Mouse (Mus musculus) cerebellum, adult 2 months (tissue): ENCODE results near the gene Crb2. TPM values are rescaled to one million over a fixed set of nuclear protein-coding genes. Genes with fewer than 3 reads are reported as not detected.

Source experiments
- DNase-seq, 2 experiments: peaks; one replicate each; pipeline ENCODE4 v3.0.0; 2021
- H3K27ac ChIP-seq: fragments of 200-500 bp; 2 replicates; pipeline ENCODE4 v1.5.1; 2012; ENCODE audit warnings: low read length, control low read depth, inconsistent platforms; ENCODE audit not compliant: insufficient read depth
- H3K27me3 ChIP-seq: fragments of 200-500 bp; 2 replicates; pipeline ENCODE4 v1.6.1; 2012; ENCODE audit warnings: inconsistent platforms, mild to moderate bottlenecking, low read length, moderate library complexity; ENCODE audit not compliant: control insufficient read depth, insufficient read depth
- H3K4me1 ChIP-seq: fragments of 200-500 bp; 2 replicates; pipeline ENCODE4 v1.6.1; 2011; ENCODE audit warnings: low read length; ENCODE audit not compliant: control insufficient read depth, insufficient read depth
- H3K4me3 ChIP-seq: fragments of 200-500 bp; replicated peaks from 2 replicates; pipeline ENCODE3; 2011; ENCODE audit warnings: mild to moderate bottlenecking, low read depth, low read length, control low read depth; ENCODE audit not compliant: insufficient read depth
- CTCF ChIP-seq: fragments of 200-500 bp; IDR thresholded peaks from 2 replicates; pipeline ENCODE4 v1.5.1; 2011; ENCODE audit warnings: low read depth, mild to moderate bottlenecking, control low read depth, low read length, moderate library complexity, borderline replicate concordance; ENCODE audit not compliant: insufficient read depth
- POLR2A ChIP-seq: fragments of 200-500 bp; IDR thresholded peaks from 2 replicates; pipeline ENCODE4 v1.6.1; 2011; ENCODE audit warnings: low read length, control low read depth, borderline replicate concordance; ENCODE audit not compliant: insufficient read depth
- WGBS: fragments of 180-500 bp; shearing (Covaris S2); methylation state at CpG from one replicate; pipeline ENCODE4 v1.1.7; 2018; 5-methylcytosine and 5-hydroxymethylcytosine counted together
- polyA plus RNA-seq: library from polyadenylated mRNA; depleted of rRNA; stranded (reverse); fragments of >200 nt; gene quantifications from 2 replicates; pipeline ENCODE4 v1.2.3, GENCODE M21; 2012

Crb2 gene
- polyA plus RNA-seq, 1 experiment, result 1.1 TPM

GRCm38 (mm10) chr2:37796021-37796420 is 20.0 kb downstream of the Crb2 start:
- WGBS, result 75% methylated on average over 1 of the region's 1 CpGs
- no peak for DNase-seq
- no peaks in the 10 kb centered on the region for H3K27me3 ChIP-seq
- peaks cover 5% of the 10 kb centered on the region for H3K4me1 ChIP-seq
- H3K27ac ChIP-seq, result no peak overlapping the region
- no peak for TF ChIP-seq POLR2A
- no peak for TF ChIP-seq CTCF
- H3K4me3 ChIP-seq, result no peak overlapping the region

- Histone ChIP-seq H3K4me3 (no peak overlapping the region), H3K27ac (no peak overlapping the region), H3K27me3 (no peaks in the 10 kb centered on the region), H3K4me1 (no peaks in the 10 kb centered on the region)
- no peak for DNase-seq
- WGBS, result 77% methylated on average over 4 of the region's 4 CpGs
- TF ChIP-seq CTCF, result no peak
- TF ChIP-seq POLR2A, result no peak
Observed at GRCm38 (mm10) chr2:37797046-37797445, 21.0 kb downstream of the Crb2 start.

- Histone ChIP-seq H3K4me1 (no peaks in the 10 kb centered on the region), H3K27ac (no peak overlapping the region), H3K4me3 (no peak overlapping the region), H3K27me3 (no peaks in the 10 kb centered on the region)
- 73% methylated on average over 6 of the region's 6 CpGs for WGBS
- no peak for DNase-seq
- no peak for TF ChIP-seq POLR2A
- no peak for TF ChIP-seq CTCF
Observed at GRCm38 (mm10) chr2:37799137-37799536, 23.1 kb downstream of the Crb2 start.

GRCm38 (mm10) chr2:37801687-37802086 is 25.6 kb downstream of the Crb2 start:
- 83% methylated on average over 4 of the region's 4 CpGs for WGBS
- Histone ChIP-seq H3K4me1 (no peaks in the 10 kb centered on the region), H3K4me3 (no peak overlapping the region), H3K27me3 (no peaks in the 10 kb centered on the region), H3K27ac (no peak overlapping the region)
- no peak for DNase-seq
- TF ChIP-seq POLR2A (no peak), CTCF (no peak)

- peak; percentile 74 to 76 for DNase-seq
- no peak overlapping the region for H3K27ac ChIP-seq
- TF ChIP-seq CTCF, result peak; percentile 97
- TF ChIP-seq POLR2A, result no peak
- H3K4me3 ChIP-seq, result no peak overlapping the region
- H3K4me1 ChIP-seq, result no peaks in the 10 kb centered on the region
- 49% methylated on average over 4 of the region's 4 CpGs for WGBS
- H3K27me3 ChIP-seq, result no peaks in the 10 kb centered on the region
Observed at GRCm38 (mm10) chr2:37802610-37803212, 26.7 kb downstream of the Crb2 start.

GRCm38 (mm10) chr2:37811682-37812081 is 35.6 kb downstream of the Crb2 start:
- H3K27me3 ChIP-seq, result no peaks in the 10 kb centered on the region
- TF ChIP-seq CTCF (no peak), POLR2A (no peak)
- 29% methylated on average over 2 of the region's 2 CpGs for WGBS
- H3K4me3 ChIP-seq, result no peak overlapping the region
- no peak overlapping the region for H3K27ac ChIP-seq
- H3K4me1 ChIP-seq, result peaks cover 32% of the 10 kb centered on the region
- DNase-seq, result peak; percentile 64 to 65

GRCm38 (mm10) chr2:37812401-37812800 is 36.4 kb downstream of the Crb2 start:
- TF ChIP-seq CTCF (no peak), POLR2A (no peak)
- Histone ChIP-seq H3K27me3 (no peaks in the 10 kb centered on the region), H3K27ac (no peak overlapping the region), H3K4me1 (peaks cover 32% of the 10 kb centered on the region), H3K4me3 (no peak overlapping the region)
- 35% methylated on average over 5 of the region's 5 CpGs for WGBS
- DNase-seq, result peak; percentile 70 to 78

- no peak for TF ChIP-seq CTCF
- H3K27me3 ChIP-seq, result no peaks in the 10 kb centered on the region
- DNase-seq, result no peak
- WGBS, result 62% methylated on average over 8 of the region's 8 CpGs
- no peak overlapping the region for H3K27ac ChIP-seq
- no peak overlapping the region for H3K4me3 ChIP-seq
- peaks cover 31% of the 10 kb centered on the region for H3K4me1 ChIP-seq
Observed at GRCm38 (mm10) chr2:37814820-37815361, 38.8 kb downstream of the Crb2 start.
